Mouse (Mus musculus) thymus, adult 2 months (tissue): Measurements from ENCODE around the gene Clcnkb.

ENCODE experiments used
- CTCF ChIP-seq: fragments of 200-500 bp; IDR thresholded peaks from 2 replicates; pipeline ENCODE4 v1.5.1; 2012; ENCODE audit warnings: mild to moderate bottlenecking, control low read depth, low read length, moderate library complexity, borderline replicate concordance; ENCODE audit not compliant: control insufficient read depth, poor library complexity, insufficient read depth; ENCODE audit errors: extremely low read depth
- POLR2A ChIP-seq: fragments of 200-500 bp; IDR thresholded peaks from 2 replicates; pipeline ENCODE4 v1.6.1; 2012; ENCODE audit warnings: mild to moderate bottlenecking, low read length, control low read depth, moderate library complexity; ENCODE audit not compliant: control insufficient read depth, poor library complexity, insufficient read depth; ENCODE audit errors: extremely low read depth

GRCm38 (mm10) chr4:141419398-141420191 lies 3.8 kb upstream of the Clcnkb start:
- no peak for TF ChIP-seq CTCF
- no peak for TF ChIP-seq POLR2A
